Mouse (Mus musculus): ENCODE data around the gene Tufm. TPM values are rescaled to one million over a fixed set of nuclear protein-coding genes. Genes with fewer than 3 reads are reported as not detected.

The Tufm gene
- polyA plus RNA-seq, 1 experiment, result 121 TPM

- no peaks in the 10 kb centered on the region for H3K36me3 ChIP-seq (ENCODE audit: control insufficient read depth, insufficient read depth, low read length)
- TF ChIP-seq POLR2A (IDR thresholded peaks at IDR 0.05; ENCODE audit: low read depth, low read length) (no peak), CTCF (IDR thresholded peaks at IDR 0.05; ENCODE audit: extremely low read depth, insufficient read length, insufficient replicate concordance, low read depth, low read length) (no peak)
- no peaks in the 10 kb centered on the region for H3K27me3 ChIP-seq (ENCODE audit: control insufficient read depth, insufficient read depth, low read length)
- no peaks in the 10 kb centered on the region for H3K4me1 ChIP-seq (ENCODE audit: control insufficient read depth, insufficient read depth, insufficient read length, low read length)
- H3K4me3 ChIP-seq (ENCODE audit: low read depth, low read length), result no peak overlapping the region
- H3K27ac ChIP-seq (ENCODE audit: insufficient read depth, low read depth, low read length), result no peak overlapping the region
- 81% methylated on average over 11 of the region's 11 CpGs for WGBS
Observed at GRCm38 (mm10) chr7:126458844-126459618, 28.1 kb upstream of the Tufm start.

DNA sequence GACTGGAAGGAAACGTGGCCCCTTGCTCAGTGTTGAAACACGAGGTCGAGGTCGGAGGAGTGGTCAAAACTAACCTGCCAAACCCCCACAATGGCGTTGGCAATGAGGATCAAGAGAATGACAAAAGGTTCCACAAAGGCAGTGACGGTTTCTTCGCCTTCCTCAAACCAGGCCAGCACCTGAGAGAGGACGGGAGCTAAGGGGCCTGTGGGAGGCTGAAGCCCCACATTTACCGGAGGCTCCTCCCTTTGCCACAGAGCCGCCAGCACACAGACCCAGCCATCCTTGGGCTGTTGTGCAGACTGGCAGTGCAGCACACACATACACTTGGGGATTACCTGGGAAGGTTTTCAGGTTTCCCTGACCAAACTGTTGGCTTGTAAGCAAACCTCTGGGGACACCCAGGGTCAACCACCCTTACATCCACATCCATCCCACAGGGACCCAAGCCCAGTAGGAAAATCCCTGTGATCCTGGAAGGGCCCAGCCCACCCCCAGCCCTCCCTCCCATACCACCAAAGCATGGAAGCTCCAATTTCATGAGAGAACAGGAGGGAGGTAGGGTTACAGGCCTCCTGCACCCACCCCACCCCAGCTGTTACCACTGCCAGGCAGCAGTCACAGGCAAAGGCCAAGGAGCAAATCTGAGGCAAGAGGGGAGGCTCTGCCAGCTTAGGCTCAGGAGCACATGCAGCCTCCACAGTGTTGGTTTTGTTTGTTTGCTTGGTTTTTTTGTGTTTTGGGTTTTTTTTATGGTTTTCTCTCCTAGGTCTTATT is 26.4 kb upstream of the Tufm start:
- Histone ChIP-seq H3K36me3 (ENCODE audit: control insufficient read depth, insufficient read depth, low read length) (no peaks in the 10 kb centered on the region), H3K4me3 (ENCODE audit: low read depth, low read length) (no peak overlapping the region), H3K27me3 (ENCODE audit: control insufficient read depth, insufficient read depth, low read length) (no peaks in the 10 kb centered on the region), H3K27ac (ENCODE audit: insufficient read depth, low read depth, low read length) (no peak overlapping the region), H3K4me1 (ENCODE audit: control insufficient read depth, insufficient read depth, insufficient read length, low read length) (no peaks in the 10 kb centered on the region)
- 53% methylated on average over 10 of the region's 10 CpGs for WGBS
- no peak for TF ChIP-seq CTCF (IDR thresholded peaks at IDR 0.05; ENCODE audit: extremely low read depth, insufficient read length, insufficient replicate concordance, low read depth, low read length)
- TF ChIP-seq POLR2A (IDR thresholded peaks at IDR 0.05; ENCODE audit: low read depth, low read length), result no peak

DNA sequence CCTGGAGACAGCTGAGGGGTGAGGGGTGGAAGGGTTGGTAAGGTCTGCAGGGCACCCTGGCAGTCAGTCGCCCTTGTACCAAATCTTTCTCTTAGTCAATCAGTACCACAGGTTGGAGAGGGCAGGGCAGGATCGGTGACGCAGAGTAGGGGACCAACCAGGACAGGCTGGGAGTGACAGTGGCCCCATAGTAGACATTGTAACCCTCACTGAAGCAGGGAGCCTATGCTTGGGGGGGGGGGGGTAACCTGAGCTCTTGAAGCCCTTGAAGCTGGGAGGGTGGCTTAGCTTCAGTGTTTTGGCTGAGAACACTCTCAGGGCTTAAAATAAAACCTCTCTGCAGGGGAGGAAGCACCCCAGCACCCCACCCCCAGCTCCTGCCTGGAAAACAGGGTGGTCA is 25.5 kb upstream of the Tufm start:
- Histone ChIP-seq H3K36me3 (ENCODE audit: control insufficient read depth, insufficient read depth, low read length) (peaks cover 2% of the 10 kb centered on the region; the same call in 1 of the 2 replicates), H3K4me1 (ENCODE audit: control insufficient read depth, insufficient read depth, insufficient read length, low read length) (no peaks in the 10 kb centered on the region), H3K4me3 (ENCODE audit: low read depth, low read length) (no peak overlapping the region), H3K27me3 (ENCODE audit: control insufficient read depth, insufficient read depth, low read length) (no peaks in the 10 kb centered on the region), H3K27ac (ENCODE audit: insufficient read depth, low read depth, low read length) (no peak overlapping the region)
- TF ChIP-seq CTCF (IDR thresholded peaks at IDR 0.05; ENCODE audit: extremely low read depth, insufficient read length, insufficient replicate concordance, low read depth, low read length), result no peak
- no peak for TF ChIP-seq POLR2A (IDR thresholded peaks at IDR 0.05; ENCODE audit: low read depth, low read length)
- WGBS, result 71% methylated on average over 3 of the region's 3 CpGs

- Histone ChIP-seq H3K4me3 (ENCODE audit: low read depth, low read length) (no peak within 1 kb of the TSS), H3K27me3 (ENCODE audit: control insufficient read depth, insufficient read depth, low read length) (no peaks in the 10 kb centered on the region), H3K27ac (ENCODE audit: insufficient read depth, low read depth, low read length) (no peak within 1 kb of the TSS), H3K4me1 (ENCODE audit: control insufficient read depth, insufficient read depth, insufficient read length, low read length) (no peaks in the 10 kb centered on the region; the same call in 1 of the 2 replicates), H3K36me3 (ENCODE audit: control insufficient read depth, insufficient read depth, low read length) (peaks cover 13% of the 10 kb centered on the region)
- WGBS, result 66% methylated on average over 5 of the region's 5 CpGs
- TF ChIP-seq CTCF (IDR thresholded peaks at IDR 0.05; ENCODE audit: extremely low read depth, insufficient read length, insufficient replicate concordance, low read depth, low read length) (no peak), POLR2A (IDR thresholded peaks at IDR 0.05; ENCODE audit: low read depth, low read length) (no peak)
Observed at GRCm38 (mm10) chr7:126463004-126463403, 24.2 kb upstream of the Tufm start, which contains the start of gene Atp2a1. Gene Atp2a1, minus strand, starts transcription at chr7:126463108.

DNA sequence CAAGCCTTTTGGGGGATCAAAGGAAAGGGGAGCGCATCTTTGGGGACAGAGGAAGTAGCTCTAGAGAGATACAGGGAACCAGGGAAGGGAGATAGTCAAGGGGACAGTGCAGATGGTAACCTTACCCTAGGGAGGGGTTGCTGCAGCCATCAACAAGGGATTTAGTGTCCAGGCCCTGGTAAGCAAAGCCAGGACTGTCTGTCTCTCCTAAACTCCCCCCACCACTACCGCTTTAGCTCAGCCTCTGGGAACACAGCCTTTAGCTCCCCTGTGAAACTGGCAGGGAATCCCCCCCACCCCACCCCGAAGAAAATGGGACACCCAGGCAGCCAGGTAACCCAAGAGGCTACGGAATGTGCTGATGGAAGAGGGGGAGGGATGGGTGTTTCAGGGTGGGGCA is 23.6 kb upstream of the Tufm start:
- peaks cover 19% of the 10 kb centered on the region for H3K36me3 ChIP-seq (ENCODE audit: control insufficient read depth, insufficient read depth, low read length)
- WGBS, result 65% methylated on average over 4 of the region's 4 CpGs
- no peak overlapping the region for H3K27ac ChIP-seq (ENCODE audit: insufficient read depth, low read depth, low read length)
- no peaks in the 10 kb centered on the region; the same call in 1 of the 2 replicates for H3K4me1 ChIP-seq (ENCODE audit: control insufficient read depth, insufficient read depth, insufficient read length, low read length)
- no peak for TF ChIP-seq CTCF (IDR thresholded peaks at IDR 0.05; ENCODE audit: extremely low read depth, insufficient read length, insufficient replicate concordance, low read depth, low read length)
- no peak for TF ChIP-seq POLR2A (IDR thresholded peaks at IDR 0.05; ENCODE audit: low read depth, low read length)
- H3K27me3 ChIP-seq (ENCODE audit: control insufficient read depth, insufficient read depth, low read length), result no peaks in the 10 kb centered on the region
- H3K4me3 ChIP-seq (ENCODE audit: low read depth, low read length), result no peak overlapping the region

GRCm38 (mm10) chr7:126464121-126464520 is 23.0 kb upstream of the Tufm start:
- TF ChIP-seq POLR2A (IDR thresholded peaks at IDR 0.05; ENCODE audit: low read depth, low read length), result no peak
- no peak for TF ChIP-seq CTCF (IDR thresholded peaks at IDR 0.05; ENCODE audit: extremely low read depth, insufficient read length, insufficient replicate concordance, low read depth, low read length)
- peaks cover 24% of the 10 kb centered on the region for H3K36me3 ChIP-seq (ENCODE audit: control insufficient read depth, insufficient read depth, low read length)
- 45% methylated on average over 4 of the region's 4 CpGs for WGBS

DNA sequence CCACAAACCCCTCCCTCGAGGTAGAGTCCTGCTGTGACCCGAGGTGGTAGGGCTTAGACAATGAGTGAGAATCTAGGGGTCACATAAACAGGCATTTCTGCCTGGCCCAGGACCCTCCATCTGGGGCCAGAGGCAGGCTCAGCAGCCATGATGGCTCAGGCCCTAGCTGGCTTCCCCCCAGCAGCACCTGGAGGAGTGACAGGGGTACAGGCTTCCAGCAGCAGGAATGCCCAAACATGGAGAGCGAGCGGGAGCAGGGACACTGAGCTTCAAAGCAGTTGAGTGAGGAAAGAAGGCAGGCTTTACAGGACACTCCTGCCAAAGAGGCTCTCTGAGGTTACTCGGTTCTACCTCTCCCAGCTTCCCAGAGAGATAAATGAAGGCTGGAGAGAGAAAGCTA is 22.3 kb upstream of the Tufm start:
- Histone ChIP-seq H3K4me3 (ENCODE audit: low read depth, low read length) (no peak overlapping the region), H3K36me3 (ENCODE audit: control insufficient read depth, insufficient read depth, low read length) (peaks cover 28% of the 10 kb centered on the region), H3K27me3 (ENCODE audit: control insufficient read depth, insufficient read depth, low read length) (no peaks in the 10 kb centered on the region), H3K4me1 (ENCODE audit: control insufficient read depth, insufficient read depth, insufficient read length, low read length) (no peaks in the 10 kb centered on the region; the same call in 1 of the 2 replicates), H3K27ac (ENCODE audit: insufficient read depth, low read depth, low read length) (no peak overlapping the region)
- no peak for TF ChIP-seq CTCF (IDR thresholded peaks at IDR 0.05; ENCODE audit: extremely low read depth, insufficient read length, insufficient replicate concordance, low read depth, low read length)
- TF ChIP-seq POLR2A (IDR thresholded peaks at IDR 0.05; ENCODE audit: low read depth, low read length), result no peak
- WGBS, result 60% methylated on average over 5 of the region's 5 CpGs

More at GRCm38 (mm10) chr7:126464121-126464520, 23.0 kb upstream of the Tufm start:
- Histone ChIP-seq H3K27ac (ENCODE audit: insufficient read depth, low read depth, low read length) (no peak overlapping the region), H3K27me3 (ENCODE audit: control insufficient read depth, insufficient read depth, low read length) (no peaks in the 10 kb centered on the region), H3K4me3 (ENCODE audit: low read depth, low read length) (no peak overlapping the region), H3K4me1 (ENCODE audit: control insufficient read depth, insufficient read depth, insufficient read length, low read length) (no peaks in the 10 kb centered on the region; the same call in 1 of the 2 replicates)

Data from small intestine, adult 2 months (tissue).